Mouse (Mus musculus) c-Kit-positive CD71-positive TER-119-positive erythroid progenitor cells, embryonic 14.5 days (primary cell): Measurements from ENCODE around the gene Dtnb.

Source experiments
- DNase-seq: peaks from one replicate; pipeline ENCODE4 v3.0.0-alpha.2; 2013; ENCODE audit warnings: low spot score

The Dtnb gene

DNA sequence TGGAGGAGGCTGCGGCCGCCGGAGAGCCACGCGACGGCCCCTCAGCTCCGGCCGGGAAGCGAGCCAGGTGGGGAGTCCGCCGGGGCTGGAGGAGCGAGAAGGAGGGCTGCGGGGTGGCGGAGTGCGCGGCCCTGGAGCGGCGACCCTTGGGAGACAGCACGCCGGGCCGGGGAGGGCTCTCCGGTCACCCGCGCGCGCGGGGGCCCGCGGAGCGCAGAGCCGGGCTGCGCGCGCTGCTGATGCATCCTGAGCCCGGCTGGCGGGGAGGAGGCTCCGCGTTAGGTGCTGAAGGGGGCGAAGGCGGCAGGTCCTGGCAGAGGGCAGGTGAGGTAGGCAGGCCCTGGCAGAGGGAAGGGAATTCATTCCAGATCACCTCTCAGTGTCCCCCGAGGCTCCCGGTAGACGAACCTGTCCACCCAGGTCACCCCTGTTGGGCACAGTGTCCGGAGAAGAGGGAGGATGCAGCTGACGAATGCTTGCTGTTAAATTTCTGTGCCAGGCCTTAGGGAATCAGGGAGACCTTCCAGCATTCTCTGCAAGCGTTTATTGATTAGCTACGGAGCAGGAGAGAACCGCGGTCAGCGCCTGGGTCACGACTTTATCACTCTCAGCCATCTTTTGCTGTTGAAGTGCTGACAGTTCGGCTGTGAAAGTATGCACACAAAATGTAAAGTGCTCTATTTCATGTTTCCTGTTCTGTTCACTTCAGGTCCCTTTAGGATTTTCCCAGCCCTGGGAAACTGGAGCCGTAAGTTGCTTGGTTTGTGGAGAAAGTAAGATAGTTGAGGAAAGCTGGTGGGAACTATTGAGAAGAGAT is 608 bp downstream of the Dtnb start:
- DNase-seq, result peak; percentile 31

- no peak for DNase-seq
Observed at GRCm38 (mm10) chr12:3573410-3573809, 1.2 kb downstream of the Dtnb start.

DNA sequence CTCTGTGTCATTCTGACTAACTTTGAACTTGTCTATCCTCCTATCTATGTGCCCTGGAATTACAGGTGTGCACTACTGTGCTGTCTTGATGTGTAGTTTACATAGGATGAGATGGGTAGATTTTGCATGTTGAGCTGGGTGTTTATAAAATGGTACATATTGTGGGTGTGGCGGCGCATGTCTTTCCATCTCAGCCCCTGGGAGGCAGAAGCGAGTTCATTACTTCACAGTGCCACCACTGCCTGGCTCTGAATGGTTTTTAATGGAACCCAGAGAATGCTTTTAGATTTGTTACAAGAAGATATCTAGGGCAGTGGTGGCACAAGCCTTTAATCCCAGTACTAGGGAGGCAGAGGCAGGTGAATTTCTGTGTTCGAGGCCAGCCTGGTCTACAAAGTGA is 2.5 kb downstream of the Dtnb start:
- DNase-seq, result no peak

DNA sequence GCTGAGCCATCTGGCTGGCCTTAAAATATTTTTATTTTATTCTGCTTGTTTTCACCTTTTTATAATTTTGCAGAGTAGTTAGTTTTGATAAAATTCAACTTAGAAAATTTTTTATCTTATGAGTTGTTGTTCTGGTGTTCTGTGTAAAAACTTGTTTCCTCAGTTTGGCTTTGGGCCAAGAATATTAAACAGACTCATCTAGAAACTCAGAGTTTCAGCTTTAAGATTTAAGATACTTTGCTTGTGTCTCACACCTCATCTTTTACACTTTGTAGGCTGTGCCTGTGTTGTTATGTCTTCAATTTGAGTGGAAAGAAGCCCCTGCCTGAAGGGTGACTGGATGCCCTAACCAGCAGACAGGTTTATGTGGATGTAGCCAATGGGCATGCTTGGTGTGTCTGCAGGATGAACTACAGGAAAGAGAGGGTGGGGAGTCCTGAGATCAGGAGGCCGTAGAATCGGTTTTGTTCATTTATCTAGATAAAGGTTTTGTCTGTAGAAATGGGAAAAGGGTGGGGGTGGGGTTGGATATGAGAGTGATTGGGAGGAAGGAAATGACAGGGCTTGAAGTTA is 7.9 kb downstream of the Dtnb start:
- no peak for DNase-seq

GRCm38 (mm10) chr12:3582604-3583003 is 10.4 kb downstream of the Dtnb start:
- DNase-seq, result no peak

DNA sequence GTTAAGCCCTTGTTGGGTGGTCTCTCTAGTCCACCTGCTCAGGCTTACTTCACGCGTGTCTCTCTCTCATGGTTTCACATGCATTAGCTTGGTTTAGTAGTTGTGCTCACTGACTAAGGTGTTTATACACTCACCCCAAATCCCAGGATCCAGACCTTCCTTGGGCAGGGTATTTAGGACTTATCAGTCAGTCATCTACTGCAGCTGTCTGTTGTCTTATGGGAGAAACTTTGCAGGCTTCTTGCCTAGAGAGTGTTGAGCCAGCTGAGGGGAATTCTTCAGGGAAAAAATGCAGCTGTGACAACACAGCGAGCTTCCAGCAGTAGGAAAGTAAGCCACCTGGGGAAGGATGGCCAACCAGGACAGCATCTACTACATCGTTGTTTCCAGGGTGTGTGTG is 13.3 kb downstream of the Dtnb start:
- no peak for DNase-seq

- no peak for DNase-seq
Observed at GRCm38 (mm10) chr12:3587010-3587409, 14.8 kb downstream of the Dtnb start.

- DNase-seq, result no peak
Observed at GRCm38 (mm10) chr12:3590039-3590438, 17.9 kb downstream of the Dtnb start.

GRCm38 (mm10) chr12:3591595-3591994 is 19.4 kb downstream of the Dtnb start:
- no peak for DNase-seq

DNA sequence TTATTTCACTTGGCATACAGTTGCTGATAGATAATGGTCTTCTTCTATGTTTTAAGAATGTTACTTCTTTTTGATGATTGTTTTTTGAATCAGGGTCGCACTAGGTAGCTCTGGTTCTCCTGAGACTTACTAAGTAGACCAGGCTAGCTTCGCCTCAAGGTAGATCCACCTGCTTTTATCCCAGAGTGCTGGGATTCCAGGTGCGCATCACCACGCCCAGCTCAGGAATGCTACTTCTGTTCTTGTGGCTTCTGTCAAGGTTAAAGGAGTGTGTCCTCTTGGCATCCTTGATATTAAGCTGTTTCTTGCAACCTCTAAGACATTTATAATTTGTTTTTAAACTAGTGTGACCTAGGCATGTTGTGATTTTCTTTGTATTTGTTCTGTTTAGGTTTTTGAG is 30.6 kb downstream of the Dtnb start:
- DNase-seq, result no peak

DNA sequence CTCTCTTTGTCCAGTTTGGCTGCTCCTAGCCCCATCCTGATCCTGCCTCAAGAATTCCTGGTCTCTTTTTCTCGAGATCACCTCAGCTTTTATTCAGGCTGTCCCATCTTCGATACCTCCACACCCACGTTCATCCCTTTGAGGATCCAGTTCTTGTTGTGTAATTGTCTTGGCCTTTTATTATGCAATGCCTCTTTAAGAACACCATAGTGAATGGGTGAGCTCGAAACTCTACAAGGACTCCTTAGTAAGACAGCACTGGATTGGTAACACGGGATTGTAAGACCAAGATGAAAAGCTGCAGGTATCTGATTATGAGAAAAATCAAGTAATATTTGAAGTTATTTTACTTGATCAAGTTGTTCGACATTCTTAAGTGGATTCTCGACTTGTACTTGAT is 34.0 kb downstream of the Dtnb start:
- DNase-seq, result no peak

GRCm38 (mm10) chr12:3609747-3610146 is 37.6 kb downstream of the Dtnb start:
- peak; percentile 50 for DNase-seq

DNA sequence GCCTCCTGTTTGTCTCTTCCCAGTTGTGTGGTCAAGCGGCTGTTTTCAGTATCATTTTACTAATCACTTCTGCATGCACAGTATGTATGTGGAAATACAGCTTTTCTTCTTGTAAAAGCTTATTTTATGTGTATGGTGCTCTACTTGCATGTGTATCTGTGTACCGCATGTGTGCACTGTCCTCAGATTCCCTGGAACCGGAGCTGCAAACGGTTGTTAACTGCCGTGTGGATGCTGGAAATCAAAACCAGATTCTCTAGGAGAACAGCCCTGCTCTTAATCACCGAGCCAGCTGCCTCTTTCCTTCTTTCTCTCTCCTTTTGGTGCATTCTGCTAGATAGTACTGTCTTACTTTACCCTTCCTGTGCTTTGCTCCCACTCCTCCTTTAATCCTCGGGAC is 39.7 kb downstream of the Dtnb start:
- no peak for DNase-seq

GRCm38 (mm10) chr12:3615041-3615440 is 42.9 kb downstream of the Dtnb start:
- no peak for DNase-seq

DNA sequence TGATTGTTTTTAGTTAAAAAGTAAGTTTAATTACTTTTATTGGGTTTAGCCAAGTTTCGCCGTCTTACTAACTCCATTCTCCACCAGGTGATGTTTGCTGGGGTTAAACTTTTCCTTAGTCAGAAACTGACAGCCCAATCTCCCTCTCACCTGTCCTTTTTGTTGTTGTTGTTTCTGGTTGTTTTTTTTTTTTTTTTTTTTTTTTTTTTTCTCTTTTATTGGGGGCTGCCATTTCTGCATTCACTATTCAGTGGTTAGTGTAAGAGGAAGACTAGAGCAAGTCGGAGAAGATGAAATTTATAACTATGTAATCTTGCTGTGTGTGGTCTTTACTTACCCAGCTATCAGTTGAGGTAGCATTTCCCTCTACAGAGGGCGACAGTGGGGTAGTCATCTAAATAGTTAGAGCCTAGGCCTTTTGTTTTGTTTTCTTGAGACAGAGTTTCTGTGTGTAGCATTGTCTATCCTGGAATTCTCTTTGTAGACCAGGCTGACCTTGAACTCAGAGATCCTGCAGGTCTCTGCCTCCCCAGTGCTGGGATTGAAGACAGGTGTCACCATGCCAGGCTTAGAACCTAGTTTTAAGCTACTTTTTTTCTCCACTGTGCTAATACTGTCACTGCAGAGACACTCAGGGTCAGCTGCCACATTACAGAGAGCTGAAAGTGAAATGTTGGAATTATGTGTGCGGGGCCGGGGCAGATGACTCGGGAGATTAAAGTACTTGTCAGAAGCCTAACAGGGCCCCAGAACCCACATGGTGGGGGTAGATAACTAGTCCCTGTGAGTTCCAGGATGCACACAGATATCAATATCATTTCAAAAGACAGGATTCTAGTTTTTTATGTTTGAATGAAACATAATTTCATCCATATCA is 46.2 kb downstream of the Dtnb start:
- DNase-seq, result peak; percentile 89

GRCm38 (mm10) chr12:3619021-3619367 is 46.8 kb downstream of the Dtnb start:
- no peak for DNase-seq

DNA sequence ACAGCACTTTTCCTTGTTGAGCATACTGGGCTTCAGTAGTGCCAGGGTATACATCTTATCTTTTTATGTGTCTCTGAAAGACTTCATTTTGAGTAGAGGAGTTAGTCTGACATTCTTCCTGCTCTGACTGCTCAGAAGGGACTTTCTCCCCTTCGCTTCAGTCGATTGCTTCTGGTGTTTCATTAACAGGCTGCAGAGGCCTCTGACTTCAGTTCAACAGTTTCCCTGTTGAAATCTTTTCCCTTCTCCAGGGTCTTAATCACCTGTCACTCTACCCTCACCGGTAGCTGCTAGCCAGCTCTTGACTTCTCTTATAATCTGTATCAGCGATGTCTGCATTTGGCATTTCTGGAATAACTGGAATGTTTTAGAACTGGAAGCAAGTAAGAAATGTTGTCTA is 54.7 kb downstream of the Dtnb start:
- DNase-seq, result no peak

DNA sequence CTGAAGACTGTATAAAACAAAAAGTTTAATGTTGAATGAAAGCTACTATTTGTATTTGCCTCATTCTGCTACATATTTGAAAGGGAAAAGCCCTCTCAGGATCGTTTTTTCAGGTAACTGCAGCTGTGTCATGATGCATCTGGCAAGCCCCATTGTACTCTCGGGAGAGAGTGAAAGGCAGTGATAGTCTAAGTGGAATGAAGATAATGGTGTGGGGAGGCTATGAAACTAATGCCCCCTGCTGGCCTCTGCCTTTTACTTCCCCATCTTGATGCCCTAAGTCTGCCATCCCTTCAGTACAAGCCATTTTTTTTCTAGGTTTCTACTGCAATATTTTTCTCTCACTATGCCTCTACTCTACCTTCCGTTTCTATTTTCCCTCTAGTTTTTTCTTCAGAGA is 69.8 kb downstream of the Dtnb start:
- peak; percentile 40 for DNase-seq

DNA sequence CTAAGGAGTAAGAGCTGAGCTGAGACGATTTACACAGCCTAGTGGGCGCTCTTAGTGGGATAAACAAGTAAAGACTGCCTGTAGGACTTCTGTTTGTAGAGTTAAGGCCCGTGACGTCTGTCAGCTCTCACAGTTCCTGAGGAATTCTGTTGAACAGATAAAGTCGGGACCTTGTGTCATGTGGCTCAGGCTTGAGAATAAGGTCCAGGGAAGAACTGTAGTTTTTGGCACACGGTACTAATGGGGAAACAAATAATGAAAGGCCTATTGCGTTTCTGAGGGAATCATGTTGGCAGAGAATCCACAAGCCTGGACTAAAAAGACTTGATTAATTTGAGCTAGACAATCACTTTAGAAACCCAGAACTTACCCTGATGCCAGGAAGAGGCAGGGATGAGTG is 84.6 kb downstream of the Dtnb start:
- DNase-seq, result no peak

DNA sequence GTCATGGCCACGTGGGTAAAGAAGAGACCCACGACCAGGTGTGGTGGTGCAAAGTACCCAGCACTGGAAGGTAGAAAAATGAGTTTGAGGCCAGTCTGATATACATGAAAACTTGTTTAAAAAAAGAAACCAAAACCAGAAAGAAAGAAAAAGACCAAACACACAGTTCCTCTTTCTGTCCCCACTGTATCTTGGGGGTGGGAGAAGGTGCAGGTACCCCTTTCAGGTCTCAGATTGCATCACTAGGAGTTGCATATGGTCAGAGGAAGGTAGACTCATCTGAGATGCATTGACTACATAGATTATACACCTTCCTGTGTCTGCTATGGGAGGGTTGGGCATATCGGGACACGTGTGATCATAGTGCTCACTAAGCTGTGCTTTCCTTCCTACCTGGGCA is 85.1 kb downstream of the Dtnb start:
- DNase-seq, result no peak

GRCm38 (mm10) chr12:3657786-3658185 is 85.6 kb downstream of the Dtnb start:
- no peak for DNase-seq

GRCm38 (mm10) chr12:3659554-3660311 is 87.6 kb downstream of the Dtnb start:
- DNase-seq, result no peak
